Comparison of ENCODE assay signal across 21 mouse cellular contexts in genomic region chr3:80187406-80187805, GRCm38 (mm10).
"Had no signal": no experiment of that assay in that cellular context is flagged by ENCODE, and none has a peak within 500 bp of the region (broad histone marks: within the 10 kb centered on the region; RNA-seq: fewer than 3 reads in every experiment).

No protein-coding gene starts in this region.

- ATAC-seq: liver, postnatal 0 days; lung, postnatal 0 days; midbrain, embryonic 13.5 days; midbrain, embryonic 16.5 days had no signal

- H3K4me2 ChIP-seq: liver, embryonic 15.5 days; lung, embryonic 15.5 days; midbrain, embryonic 11.5 days; midbrain, embryonic 13.5 days; neural tube, embryonic 13.5 days had no signal

- H3K27ac ChIP-seq: liver, embryonic 15.5 days; lung, embryonic 15.5 days; macrophage; midbrain, embryonic 13.5 days; neural tube, embryonic 13.5 days had no signal

- H3K4me1 ChIP-seq: liver, embryonic 15.5 days; lung, embryonic 15.5 days; megakaryocyte, embryonic 14.5 days; midbrain, embryonic 13.5 days; neural tube, embryonic 13.5 days had no signal

- DNase-seq: liver, postnatal 0 days; lung, adult 2 months; lung, postnatal 14 days; lung, postnatal 36 days; retina, postnatal 1 day; right cerebral cortex, adult 18-20 months; right cerebral cortex, postnatal 25 days; right cerebral cortex, postnatal 4 days; spleen, adult 18-20 months; thymus, adult 18-20 months; thymus, postnatal 14 days; thymus, postnatal 36 days had no signal

- H3K4me3 ChIP-seq: liver, embryonic 15.5 days; lung, embryonic 15.5 days; megakaryocyte, embryonic 14.5 days; midbrain, embryonic 13.5 days; neural tube, embryonic 13.5 days had no signal

- H3K36me3 ChIP-seq: liver, embryonic 15.5 days; lung, embryonic 15.5 days; midbrain, embryonic 13.5 days; neural tube, embryonic 13.5 days had no signal

- H3K9ac ChIP-seq: liver, embryonic 15.5 days; liver, postnatal 0 days; lung, embryonic 15.5 days; midbrain, embryonic 13.5 days; neural tube, embryonic 13.5 days had no signal

- H3K9me3 ChIP-seq: liver, embryonic 15.5 days; lung, embryonic 15.5 days; megakaryocyte, embryonic 14.5 days; midbrain, embryonic 13.5 days; neural tube, embryonic 13.5 days had no signal

- H3K27me3 ChIP-seq: liver, embryonic 15.5 days; lung, embryonic 15.5 days; megakaryocyte, embryonic 14.5 days; midbrain, embryonic 13.5 days; neural tube, embryonic 13.5 days had no signal
